Mouse (Mus musculus) hindbrain, embryonic 14.5 days (tissue): ENCODE measurements around the gene Spred2. TPM values are rescaled to one million over a fixed set of nuclear protein-coding genes. Genes with fewer than 3 reads are reported as not detected.

Experiments used
- ATAC-seq: fragments of 200-750 bp; cut with Nextera tagmentation; 2 replicates; pipeline ENCODE4 v1.8.0; 2017; ENCODE audit warnings: moderate number of reproducible peaks, mild to moderate bottlenecking, moderate TSS enrichment, moderate library complexity; ENCODE audit not compliant: low FRiP score
- DNase-seq: peaks from one replicate; pipeline ENCODE4 v3.0.0-alpha.2; 2015; ENCODE audit warnings: low spot score
- H3K27ac ChIP-seq: fragments of 300-500 bp; sonication (generic); 2 replicates; pipeline ENCODE4 v1.5.1; 2014; ENCODE audit warnings: mild to moderate bottlenecking, moderate library complexity
- H3K27me3 ChIP-seq: fragments of 300-500 bp; sonication (generic); 2 replicates; pipeline ENCODE4 v1.6.1; 2014; ENCODE audit warnings: mild to moderate bottlenecking, low read length, mixed read lengths; ENCODE audit not compliant: control insufficient read depth, insufficient read depth
- H3K36me3 ChIP-seq: fragments of 300-500 bp; sonication (generic); replicated peaks from 2 replicates; pipeline ENCODE4 v1.6.1; 2014; ENCODE audit not compliant: control insufficient read depth, insufficient read depth
- H3K4me1 ChIP-seq: fragments of 300-500 bp; sonication (generic); replicated peaks from 2 replicates; pipeline ENCODE4 v1.6.1; 2014; ENCODE audit warnings: antibody characterized with exemption, low read length, mixed read lengths; ENCODE audit not compliant: control insufficient read depth, insufficient read depth
- H3K4me2 ChIP-seq: fragments of 300-500 bp; sonication (generic); replicated peaks from 2 replicates; pipeline ENCODE4 v1.6.1; 2014; ENCODE audit warnings: mild to moderate bottlenecking, moderate library complexity
- H3K4me3 ChIP-seq: fragments of 300-500 bp; sonication (generic); replicated peaks from 2 replicates; pipeline ENCODE4 v1.5.1; 2014; ENCODE audit warnings: mild to moderate bottlenecking, low read length
- H3K9ac ChIP-seq: fragments of 300-500 bp; sonication (generic); 2 replicates; pipeline ENCODE4 v1.6.1; 2014
- H3K9me3 ChIP-seq: fragments of 300-500 bp; sonication (generic); 2 replicates; pipeline ENCODE4 v1.6.1; 2016; ENCODE audit warnings: low read length; ENCODE audit not compliant: control insufficient read depth
- WGBS: fragments of 180-500 bp; shearing (Covaris S2); extraction: QIAGEN DNeasy Blood & Tissue Kit; methylation state at CpG from one replicate; pipeline ENCODE4 v1.1.7; 2014; 5-methylcytosine and 5-hydroxymethylcytosine counted together
- polyA plus RNA-seq: library from polyadenylated mRNA; unstranded; fragments of >200 nt; fragmentation: Nextera tagmentation; extraction: Ambion mirVana; gene quantifications from 2 replicates; pipeline ENCODE4 v1.2.1, GENCODE M21; 2014

Spred2 gene
- polyA plus RNA-seq, 1 experiment from 2014 or later, result 6.4 TPM

GRCm38 (mm10) chr11:20042106-20042505 lies 117.9 kb downstream of the Spred2 start:
- H3K27ac ChIP-seq, result no peak overlapping the region
- DNase-seq, result no peak
- no peak overlapping the region for H3K4me3 ChIP-seq
- peaks cover 19% of the 10 kb centered on the region; the same call in 1 of the 2 replicates for H3K4me1 ChIP-seq
- no peak overlapping the region for H3K4me2 ChIP-seq
- H3K27me3 ChIP-seq, result no peaks in the 10 kb centered on the region
- ATAC-seq, result no peak
- no peak overlapping the region for H3K9ac ChIP-seq
- 60% methylated on average over 4 of the region's 4 CpGs for WGBS
- no peaks in the 10 kb centered on the region for H3K9me3 ChIP-seq
- no peaks in the 10 kb centered on the region for H3K36me3 ChIP-seq

GRCm38 (mm10) chr11:20043256-20043655 lies 119.1 kb downstream of the Spred2 start:
- H3K4me3 ChIP-seq, result no peak overlapping the region
- no peak for ATAC-seq
- H3K4me1 ChIP-seq, result peaks cover 18% of the 10 kb centered on the region; the same call in 1 of the 2 replicates
- H3K27ac ChIP-seq, result no peak overlapping the region
- H3K9ac ChIP-seq, result no peak overlapping the region
- no peaks in the 10 kb centered on the region for H3K9me3 ChIP-seq
- 56% methylated on average over 4 of the region's 4 CpGs for WGBS
- H3K27me3 ChIP-seq, result no peaks in the 10 kb centered on the region
- no peaks in the 10 kb centered on the region for H3K36me3 ChIP-seq
- no peak for DNase-seq
- no peak overlapping the region for H3K4me2 ChIP-seq

GRCm38 (mm10) chr11:20045586-20045985 lies 121.4 kb downstream of the Spred2 start:
- Histone ChIP-seq H3K9ac (no peak overlapping the region), H3K27me3 (no peaks in the 10 kb centered on the region), H3K36me3 (no peaks in the 10 kb centered on the region), H3K4me1 (0 out of 2 replicates have a peak, but pooled peaks cover 8% of the 10 kb centered on the region), H3K27ac (no peak overlapping the region), H3K4me3 (no peak overlapping the region), H3K9me3 (no peaks in the 10 kb centered on the region), H3K4me2 (no peak overlapping the region)
- no peak for ATAC-seq
- WGBS, result 68% methylated on average over 3 of the region's 3 CpGs
- no peak for DNase-seq

GRCm38 (mm10) chr11:20052814-20053536 lies 128.8 kb downstream of the Spred2 start:
- Histone ChIP-seq H3K4me1 (no peaks in the 10 kb centered on the region), H3K36me3 (peaks cover 19% of the 10 kb centered on the region), H3K9ac (no peak overlapping the region), H3K4me2 (no peak overlapping the region), H3K4me3 (no peak overlapping the region), H3K9me3 (no peaks in the 10 kb centered on the region), H3K27ac (no peak overlapping the region; the same call in 1 of the 2 replicates), H3K27me3 (no peaks in the 10 kb centered on the region)
- ATAC-seq, result no peak
- WGBS, result 66% methylated on average over 13 of the region's 13 CpGs
- no peak for DNase-seq

GRCm38 (mm10) chr11:20053951-20054350 lies 129.8 kb downstream of the Spred2 start:
- WGBS, result 81% methylated on average over 3 of the region's 3 CpGs
- H3K4me1 ChIP-seq, result no peaks in the 10 kb centered on the region
- ATAC-seq, result no peak
- H3K9me3 ChIP-seq, result no peaks in the 10 kb centered on the region
- peak overlapping the region; percentile 38; the same call in 1 of the 2 replicates for H3K27ac ChIP-seq
- no peaks in the 10 kb centered on the region for H3K27me3 ChIP-seq
- no peak overlapping the region for H3K4me3 ChIP-seq
- no peak for DNase-seq
- no peak overlapping the region for H3K4me2 ChIP-seq
- peaks cover 26% of the 10 kb centered on the region for H3K36me3 ChIP-seq
- no peak overlapping the region for H3K9ac ChIP-seq

- DNase-seq (no peak), ATAC-seq (no peak)
- no peak overlapping the region for H3K9ac ChIP-seq
- no peak overlapping the region for H3K4me2 ChIP-seq
- H3K4me3 ChIP-seq, result no peak overlapping the region
- H3K27ac ChIP-seq, result 0 out of 2 replicates have a peak overlapping the region, but pooled peaks have one; percentile 38
- H3K4me1 ChIP-seq, result no peaks in the 10 kb centered on the region
- peaks cover 32% of the 10 kb centered on the region for H3K36me3 ChIP-seq
- H3K9me3 ChIP-seq, result no peaks in the 10 kb centered on the region
- 39% methylated on average over 5 of the region's 5 CpGs for WGBS
- H3K27me3 ChIP-seq, result no peaks in the 10 kb centered on the region
These were observed 130.4 kb downstream of the Spred2 start for GRCm38 (mm10) chr11:20054617-20055016.

- no peak overlapping the region for H3K4me3 ChIP-seq
- no peak overlapping the region for H3K27ac ChIP-seq
- no peaks in the 10 kb centered on the region for H3K27me3 ChIP-seq
- H3K9ac ChIP-seq, result no peak overlapping the region
- no peak for ATAC-seq
- H3K4me1 ChIP-seq, result no peaks in the 10 kb centered on the region
- 77% methylated on average over 1 of the region's 1 CpGs for WGBS
- H3K4me2 ChIP-seq, result no peak overlapping the region
- H3K9me3 ChIP-seq, result no peaks in the 10 kb centered on the region
- H3K36me3 ChIP-seq, result peaks cover 42% of the 10 kb centered on the region
- no peak for DNase-seq
These were observed 132.0 kb downstream of the Spred2 start for GRCm38 (mm10) chr11:20056168-20056567.

- no peak for ATAC-seq
- H3K36me3 ChIP-seq, result peaks cover 46% of the 10 kb centered on the region
- no peak overlapping the region for H3K4me3 ChIP-seq
- no peak overlapping the region for H3K27ac ChIP-seq
- H3K27me3 ChIP-seq, result no peaks in the 10 kb centered on the region
- no peak overlapping the region for H3K9ac ChIP-seq
- 92% methylated on average over 2 of the region's 2 CpGs for WGBS
- H3K4me1 ChIP-seq, result no peaks in the 10 kb centered on the region
- no peak overlapping the region for H3K4me2 ChIP-seq
- DNase-seq, result no peak
- H3K9me3 ChIP-seq, result no peaks in the 10 kb centered on the region
These were observed 133.3 kb downstream of the Spred2 start for GRCm38 (mm10) chr11:20057429-20057828.

GRCm38 (mm10) chr11:20059736-20060135 lies 135.6 kb downstream of the Spred2 start:
- no peak overlapping the region for H3K9ac ChIP-seq
- H3K4me2 ChIP-seq, result no peak overlapping the region
- H3K4me3 ChIP-seq, result no peak overlapping the region
- ATAC-seq (no peak), DNase-seq (no peak)
- peaks cover 62% of the 10 kb centered on the region for H3K36me3 ChIP-seq
- no peak overlapping the region for H3K27ac ChIP-seq
- no peaks in the 10 kb centered on the region for H3K4me1 ChIP-seq
- WGBS, result 89% methylated on average over 3 of the region's 3 CpGs
- H3K27me3 ChIP-seq, result no peaks in the 10 kb centered on the region
- H3K9me3 ChIP-seq, result no peaks in the 10 kb centered on the region
